Mouse (Mus musculus) lung, embryonic 16.5 days (tissue): ENCODE measurements around the gene Gm21970. TPM values are rescaled to one million over a fixed set of nuclear protein-coding genes. Genes with fewer than 3 reads are reported as not detected.

Experiments
- ATAC-seq: fragments of 200-750 bp; cut with Nextera tagmentation; 2 replicates; pipeline ENCODE4 v1.8.0; 2017; ENCODE audit warnings: low read depth, mild to moderate bottlenecking, moderate library complexity
- H3K27ac ChIP-seq: fragments of 300-500 bp; sonication (generic); 2 replicates; pipeline ENCODE4 v1.5.1; 2014; ENCODE audit warnings: mild to moderate bottlenecking, control low read depth, low read length
- H3K27me3 ChIP-seq: fragments of 300-500 bp; sonication (generic); 2 replicates; pipeline ENCODE4 v1.6.1; 2014; ENCODE audit warnings: low read depth, low read length, mixed read lengths; ENCODE audit not compliant: control insufficient read depth, insufficient read depth
- H3K36me3 ChIP-seq: fragments of 300-500 bp; sonication (generic); 2 replicates; pipeline ENCODE4 v1.6.1; 2014; ENCODE audit warnings: low read length; ENCODE audit not compliant: control insufficient read depth, insufficient read depth
- H3K4me1 ChIP-seq: fragments of 300-500 bp; sonication (generic); replicated peaks from 2 replicates; pipeline ENCODE4 v1.6.1; 2014; ENCODE audit warnings: low read length, mixed read lengths; ENCODE audit not compliant: control insufficient read depth, insufficient read depth
- H3K4me2 ChIP-seq: fragments of 300-500 bp; sonication (generic); 2 replicates; pipeline ENCODE4 v1.6.1; 2014; ENCODE audit warnings: low read depth, low read length, control low read depth
- H3K4me3 ChIP-seq: fragments of 300-500 bp; sonication (generic); 2 replicates; pipeline ENCODE4 v1.5.1; 2014; ENCODE audit warnings: mild to moderate bottlenecking, low read length, control low read depth
- H3K9ac ChIP-seq: fragments of 300-500 bp; sonication (generic); 2 replicates; pipeline ENCODE4 v1.6.1; 2014; ENCODE audit warnings: low read length, control low read depth
- H3K9me3 ChIP-seq: fragments of 300-500 bp; sonication (generic); 2 replicates; pipeline ENCODE4 v1.6.1; 2016; ENCODE audit warnings: low read length; ENCODE audit not compliant: control insufficient read depth
- WGBS: fragments of 180-500 bp; shearing (Covaris S2); extraction: QIAGEN DNeasy Blood & Tissue Kit; methylation state at CpG from one replicate; pipeline ENCODE4 v1.1.7; 2014; 5-methylcytosine and 5-hydroxymethylcytosine counted together
- polyA plus RNA-seq: library from polyadenylated mRNA; unstranded; fragments of >200 nt; fragmentation: Nextera tagmentation; extraction: Ambion mirVana; gene quantifications from 2 replicates; pipeline ENCODE4 v1.2.1, GENCODE M21; 2015

The Gm21970 gene
- polyA plus RNA-seq, 1 experiment from 2014 or later, result not detected

- Histone ChIP-seq H3K27me3 (no peaks in the 10 kb centered on the region), H3K36me3 (no peaks in the 10 kb centered on the region), H3K27ac (peak overlapping the region; percentile 67), H3K9ac (no peak overlapping the region), H3K9me3 (no peaks in the 10 kb centered on the region), H3K4me1 (peaks cover 9% of the 10 kb centered on the region), H3K4me3 (no peak overlapping the region; the same call in 1 of the 2 replicates), H3K4me2 (peak overlapping the region; percentile 19)
- no peak for ATAC-seq
- 59% methylated on average over 11 of the region's 11 CpGs for WGBS
These were observed 69.6 kb downstream of the Gm21970 start for GRCm38 (mm10) chr16:91461066-91461638.

GRCm38 (mm10) chr16:91461773-91462181 lies 70.3 kb downstream of the Gm21970 start:
- H3K9me3 ChIP-seq, result no peaks in the 10 kb centered on the region
- WGBS, result 43% methylated on average over 9 of the region's 9 CpGs
- no peak for ATAC-seq
- peaks cover 13% of the 10 kb centered on the region for H3K4me1 ChIP-seq
- H3K9ac ChIP-seq, result no peak overlapping the region
- peak overlapping the region; percentile 34 for H3K27ac ChIP-seq
- no peak overlapping the region for H3K4me2 ChIP-seq
- no peaks in the 10 kb centered on the region for H3K27me3 ChIP-seq
- no peaks in the 10 kb centered on the region for H3K36me3 ChIP-seq
- no peak overlapping the region for H3K4me3 ChIP-seq

- ATAC-seq, result no peak
- Histone ChIP-seq H3K27me3 (no peaks in the 10 kb centered on the region), H3K4me3 (no peak overlapping the region), H3K4me2 (no peak overlapping the region), H3K27ac (no peak overlapping the region), H3K9me3 (no peaks in the 10 kb centered on the region), H3K36me3 (no peaks in the 10 kb centered on the region), H3K9ac (no peak overlapping the region), H3K4me1 (peaks cover 15% of the 10 kb centered on the region)
- WGBS, result 67% methylated on average over 3 of the region's 3 CpGs
These were observed 71.1 kb downstream of the Gm21970 start for GRCm38 (mm10) chr16:91462644-91463043.

GRCm38 (mm10) chr16:91463400-91463799 lies 71.9 kb downstream of the Gm21970 start:
- no peak for ATAC-seq
- Histone ChIP-seq H3K27ac (no peak overlapping the region), H3K36me3 (no peaks in the 10 kb centered on the region), H3K9ac (no peak overlapping the region), H3K9me3 (no peaks in the 10 kb centered on the region), H3K4me2 (no peak overlapping the region), H3K27me3 (no peaks in the 10 kb centered on the region), H3K4me1 (peaks cover 15% of the 10 kb centered on the region), H3K4me3 (no peak overlapping the region)
- 75% methylated on average over 2 of the region's 2 CpGs for WGBS

GRCm38 (mm10) chr16:91463836-91464400 lies 72.4 kb downstream of the Gm21970 start:
- Histone ChIP-seq H3K27ac (peak overlapping the region; percentile 89), H3K27me3 (no peaks in the 10 kb centered on the region), H3K36me3 (no peaks in the 10 kb centered on the region), H3K4me3 (peak overlapping the region; percentile 72), H3K4me2 (peak overlapping the region; percentile 95), H3K9ac (peak overlapping the region; percentile 71), H3K4me1 (peaks cover 15% of the 10 kb centered on the region), H3K9me3 (no peaks in the 10 kb centered on the region)
- WGBS, result 81% methylated on average over 4 of the region's 4 CpGs
- ATAC-seq, result no peak

- Histone ChIP-seq H3K36me3 (no peaks in the 10 kb centered on the region), H3K4me1 (peaks cover 15% of the 10 kb centered on the region), H3K4me2 (peak overlapping the region; percentile 95), H3K9ac (peak overlapping the region; percentile 80), H3K9me3 (no peaks in the 10 kb centered on the region), H3K27ac (peak overlapping the region; percentile 89), H3K27me3 (no peaks in the 10 kb centered on the region), H3K4me3 (peak overlapping the region; percentile 72)
- WGBS, result 3% methylated on average over 44 of the region's 44 CpGs
- peak; percentile 97 for ATAC-seq
These were observed 73.3 kb downstream of the Gm21970 start for GRCm38 (mm10) chr16:91464594-91465504.

GRCm38 (mm10) chr16:91465505-91466240 lies 74.2 kb downstream of the Gm21970 start:
- no peak for ATAC-seq
- Histone ChIP-seq H3K36me3 (no peaks in the 10 kb centered on the region), H3K27ac (no peak overlapping the region), H3K27me3 (no peaks in the 10 kb centered on the region), H3K4me2 (peak overlapping the region; percentile 95), H3K4me1 (peaks cover 15% of the 10 kb centered on the region), H3K9me3 (no peaks in the 10 kb centered on the region), H3K4me3 (peak overlapping the region; percentile 72), H3K9ac (peak overlapping the region; percentile 80)
- 43% methylated on average over 13 of the region's 13 CpGs for WGBS

- no peak overlapping the region for H3K4me3 ChIP-seq
- no peaks in the 10 kb centered on the region for H3K9me3 ChIP-seq
- H3K27me3 ChIP-seq, result no peaks in the 10 kb centered on the region
- ATAC-seq, result 0 out of 2 replicates have a peak, but pooled peaks have one; percentile 29
- no peaks in the 10 kb centered on the region for H3K36me3 ChIP-seq
- no peak overlapping the region for H3K9ac ChIP-seq
- peak overlapping the region; percentile 63; the same call in 1 of the 2 replicates for H3K27ac ChIP-seq
- H3K4me1 ChIP-seq, result peaks cover 15% of the 10 kb centered on the region
- H3K4me2 ChIP-seq, result peak overlapping the region; percentile 95
- WGBS, result 59% methylated on average over 6 of the region's 6 CpGs
These were observed 75.0 kb downstream of the Gm21970 start for GRCm38 (mm10) chr16:91466566-91466965.
